ENCODE assay signal across 8 mouse cellular contexts in the genomic region with DNA sequence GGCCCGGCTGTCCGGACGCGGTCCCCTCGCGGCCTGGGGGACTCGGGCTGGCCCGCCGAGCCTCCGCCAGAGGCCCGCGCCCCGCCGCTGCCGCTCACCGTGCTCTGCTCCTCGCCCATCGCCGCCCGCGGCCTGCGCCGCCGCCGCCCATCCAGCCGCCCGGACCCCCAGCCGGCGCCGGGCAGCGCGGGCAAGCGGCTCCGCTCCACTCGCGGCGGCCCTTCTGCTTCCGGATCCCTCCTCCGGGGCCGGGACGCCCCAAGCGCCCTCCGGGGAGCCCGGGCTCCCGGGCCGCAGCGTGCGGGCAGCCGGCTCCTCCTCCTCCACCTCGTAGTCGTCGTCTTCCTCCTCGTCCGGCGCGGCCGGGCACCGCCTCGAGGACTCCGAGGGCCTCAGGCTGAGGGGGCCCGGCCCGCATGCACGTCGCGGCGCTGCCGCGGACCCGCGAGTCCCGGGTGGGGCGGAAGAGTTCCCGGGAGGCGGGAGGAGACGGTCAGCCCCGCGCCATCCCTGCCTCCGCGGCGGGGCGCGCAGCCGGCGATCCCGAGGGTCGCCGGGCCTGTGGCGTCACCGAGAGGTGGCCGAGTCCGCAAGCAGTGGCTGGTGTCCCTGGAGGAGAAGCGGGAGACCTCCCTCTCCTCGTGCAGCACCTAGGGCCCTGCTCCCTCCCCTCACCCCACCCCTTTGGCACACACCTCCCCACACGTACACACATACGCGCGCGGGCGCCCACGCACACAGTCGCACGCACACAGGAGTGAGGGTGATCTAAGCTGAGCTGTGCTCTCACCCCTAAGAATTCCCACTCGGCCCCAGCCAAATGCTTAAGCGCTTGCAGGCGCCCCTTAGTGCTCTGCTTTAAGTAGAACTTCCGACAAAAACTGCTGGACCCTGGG. TPM values are rescaled to one million over a fixed set of nuclear protein-coding genes. Genes with fewer than 3 reads are reported as not detected.
DNase-seq lines count a peak whose midpoint lies in the region; ATAC-seq and TF ChIP-seq lines count a peak whose summit lies in the region.

A gene (minus strand): TSS at position 119 of the 896 bp plus-strand sequence.

- peak within 1 kb of the TSS; percentile 38 for H3K4me3 ChIP-seq in thymus, adult 2 months (ENCODE audit: control insufficient read depth, insufficient read depth, low read length)
- H3K4me3 ChIP-seq in embryonic fibroblast, embryonic 13.5 days (ENCODE audit: insufficient read depth, low read length) = peak within 1 kb of the TSS; percentile 91
- H3K4me3 ChIP-seq in heart, embryonic 12.5 days = peak within 1 kb of the TSS; percentile 96
- H3K4me3 ChIP-seq in kidney, embryonic 16.5 days (ENCODE audit: low read length) = peak within 1 kb of the TSS; percentile 88
- H3K4me3 ChIP-seq in midbrain, embryonic 15.5 days = peak within 1 kb of the TSS; percentile 87

- peak within 1 kb of the TSS; percentile 97 for H3K9ac ChIP-seq in heart, embryonic 12.5 days
- H3K9ac ChIP-seq in kidney, embryonic 16.5 days (replicated peaks; ENCODE audit: low read length) = peak within 1 kb of the TSS; percentile 97
- peak within 1 kb of the TSS; percentile 93 for H3K9ac ChIP-seq in midbrain, embryonic 15.5 days

- peak within 1 kb of the TSS; percentile 95 for H3K4me2 ChIP-seq in heart, embryonic 12.5 days
- H3K4me2 ChIP-seq in kidney, embryonic 16.5 days (replicated peaks; ENCODE audit: low read depth, low read length) = peak within 1 kb of the TSS; percentile 78
- H3K4me2 ChIP-seq in midbrain, embryonic 15.5 days = peak within 1 kb of the TSS; percentile 74

- 2% methylated on average over 103 of the region's 106 CpGs for WGBS in thymus, adult 2 months
- WGBS in heart, embryonic 12.5 days = under 1% methylated on average over 88 of the region's 106 CpGs
- under 1% methylated on average over 70 of the region's 106 CpGs for WGBS in kidney, embryonic 16.5 days
- under 1% methylated on average over 76 of the region's 106 CpGs for WGBS in midbrain, embryonic 15.5 days

- no peak for TF ChIP-seq CTCF in thymus, adult 2 months (IDR thresholded peaks at IDR 0.05; ENCODE audit: borderline replicate concordance, control insufficient read depth, extremely low read depth, insufficient read depth, low read length, poor library complexity)
- no peak for TF ChIP-seq CTCF in embryonic fibroblast, embryonic 13.5 days (IDR thresholded peaks at IDR 0.05; ENCODE audit: borderline replicate concordance, insufficient read depth, low read length)

- no peak within 1 kb of the TSS for H3K27ac ChIP-seq in thymus, adult 2 months (ENCODE audit: control insufficient read depth, insufficient read depth, low read length)
- peak within 1 kb of the TSS; percentile 78 for H3K27ac ChIP-seq in embryonic fibroblast, embryonic 13.5 days (ENCODE audit: insufficient read depth, low read length)
- peak within 1 kb of the TSS; percentile 71 for H3K27ac ChIP-seq in heart, embryonic 12.5 days (ENCODE audit: poor library complexity, severe bottlenecking)
- H3K27ac ChIP-seq in kidney, embryonic 16.5 days (ENCODE audit: low read length) = peak within 1 kb of the TSS; percentile 77
- peak within 1 kb of the TSS; percentile 72 for H3K27ac ChIP-seq in midbrain, embryonic 15.5 days

- H3K27me3 ChIP-seq in thymus, adult 2 months (ENCODE audit: control insufficient read depth, insufficient read depth, low read length) = no peaks in the 10 kb centered on the region; the same call in 1 of the 2 replicates
- H3K27me3 ChIP-seq in heart, embryonic 12.5 days (replicated peaks) = no peaks in the 10 kb centered on the region
- no peaks in the 10 kb centered on the region for H3K27me3 ChIP-seq in kidney, embryonic 16.5 days (ENCODE audit: insufficient read depth, low read length)
- no peaks in the 10 kb centered on the region for H3K27me3 ChIP-seq in midbrain, embryonic 15.5 days (replicated peaks)

- no peaks in the 10 kb centered on the region for H3K4me1 ChIP-seq in thymus, adult 2 months (replicated peaks; ENCODE audit: control insufficient read depth, insufficient read depth, low read length)
- H3K4me1 ChIP-seq in embryonic fibroblast, embryonic 13.5 days (ENCODE audit: control insufficient read depth, insufficient read depth, low read length) = peaks cover 7% of the 10 kb centered on the region; the same call in 1 of the 2 replicates
- H3K4me1 ChIP-seq in heart, embryonic 12.5 days (replicated peaks) = peaks cover 29% of the 10 kb centered on the region
- H3K4me1 ChIP-seq in kidney, embryonic 16.5 days (ENCODE audit: insufficient read depth, low read length) = peaks cover 29% of the 10 kb centered on the region; the same call in 1 of the 2 replicates
- peaks cover 30% of the 10 kb centered on the region for H3K4me1 ChIP-seq in midbrain, embryonic 15.5 days

- peak; percentile 1 for DNase-seq in thymus, adult 2 months
- no peak for DNase-seq in thymus, adult 18-20 months
- DNase-seq in liver = peak; percentile 31
- peak; percentile 14 to 64 for DNase-seq in spleen, postnatal 4 days (ENCODE audit: low spot score in 2 of 2)

- no peaks in the 10 kb centered on the region for H3K36me3 ChIP-seq in thymus, adult 2 months (ENCODE audit: control insufficient read depth, insufficient read depth, low read length)
- no peaks in the 10 kb centered on the region for H3K36me3 ChIP-seq in heart, embryonic 12.5 days
- no peaks in the 10 kb centered on the region for H3K36me3 ChIP-seq in kidney, embryonic 16.5 days (ENCODE audit: insufficient read depth, low read length)
- no peaks in the 10 kb centered on the region for H3K36me3 ChIP-seq in midbrain, embryonic 15.5 days (replicated peaks)

- TF ChIP-seq POLR2A in thymus, adult 2 months (IDR thresholded peaks at IDR 0.05; ENCODE audit: control insufficient read depth, extremely low read depth, insufficient read depth, low read length, poor library complexity) = no peak
- TF ChIP-seq POLR2A in embryonic fibroblast, embryonic 13.5 days (IDR thresholded peaks at IDR 0.05; ENCODE audit: low read depth, low read length) = peak; percentile 87

- no peaks in the 10 kb centered on the region for H3K9me3 ChIP-seq in heart, embryonic 12.5 days (replicated peaks)
- no peaks in the 10 kb centered on the region for H3K9me3 ChIP-seq in kidney, embryonic 16.5 days (ENCODE audit: low read length)
- H3K9me3 ChIP-seq in midbrain, embryonic 15.5 days = no peaks in the 10 kb centered on the region

- ATAC-seq in heart, embryonic 12.5 days (ENCODE audit: insufficient number of reproducible peaks, low FRiP score) = peak; percentile 81
- peak; percentile 91 for ATAC-seq in kidney, embryonic 16.5 days (ENCODE audit: low FRiP score, low TSS enrichment)
- ATAC-seq in midbrain, embryonic 15.5 days (replicated peaks) = peak; percentile 91

RNA-seq across cellular contexts. Expression of the gene that starts here (rescaled TPM):
- 0.42 and 0.45 TPM in 2 replicates for polyA plus RNA-seq in thymus, adult 2 months (2012; rRNA removed)
- 6.9 and 7.2 TPM in 2 replicates for polyA plus RNA-seq in embryonic fibroblast, embryonic 13.5 days (2011; ENCODE audit: insufficient read length, low read depth, missing spikeins)
- 1.6 and 1.8 TPM in 2 replicates for polyA plus RNA-seq in heart, embryonic 12.5 days (2016; fragmentation: Nextera tagmentation; extraction: Ambion mirVana)
- polyA plus RNA-seq in kidney, embryonic 16.5 days (2015; fragmentation: Nextera tagmentation; extraction: Ambion mirVana) = 0.89 and 1.1 TPM in 2 replicates
- polyA plus RNA-seq in midbrain, embryonic 15.5 days (2015; fragmentation: Nextera tagmentation; extraction: Ambion mirVana) = 1.5 and 1.7 TPM in 2 replicates

Comparison
In these comparisons a context has a peak if more than half of its experiments do, and no peak if none do; other contexts are left out.
1. Peak in DNase-seq and H3K4me3 ChIP-seq in thymus, adult 2 months; RNA of the gene not detected or under 1 TPM.
2. DNase-seq: peak in liver (single experiment) and spleen, postnatal 4 days (2 of 2); none in thymus, adult 18-20 months (0 of 2).
3. H3K4me3 ChIP-seq: peak in every context shown above with its lines; median percentile 96 in heart, embryonic 12.5 days; 91 in embryonic fibroblast, embryonic 13.5 days; 88 in kidney, embryonic 16.5 days; 87 in midbrain, embryonic 15.5 days; 38 in thymus, adult 2 months.
4. Peak in every context shown above with its lines, with median percentiles within 50 percentile points of each other: ATAC-seq, H3K4me2 ChIP-seq and H3K9ac ChIP-seq.